Mouse (Mus musculus): ENCODE results near the gene Atp8a2.

Gene Atp8a2

DNA sequence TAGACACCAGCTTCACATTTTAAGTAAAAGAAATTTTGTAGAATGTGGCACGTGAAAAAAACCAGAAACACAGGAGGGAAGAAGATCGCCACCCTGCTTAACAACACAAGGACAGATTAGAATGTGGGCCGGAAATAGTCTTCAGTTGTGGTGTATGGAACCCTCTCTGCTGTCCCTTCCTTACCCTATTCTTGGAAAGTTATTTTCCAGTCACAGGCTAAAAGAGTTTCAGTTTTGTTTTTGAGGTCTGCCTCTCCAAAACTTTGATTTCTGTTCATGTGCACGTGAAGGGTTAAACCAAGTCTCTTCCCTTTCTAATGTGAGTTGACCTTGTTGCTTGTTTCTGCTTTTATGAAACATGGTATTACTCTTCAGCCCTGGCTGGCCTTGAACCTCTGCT lies 501.8 kb downstream of the Atp8a2 start:
- no peak for DNase-seq

DNA sequence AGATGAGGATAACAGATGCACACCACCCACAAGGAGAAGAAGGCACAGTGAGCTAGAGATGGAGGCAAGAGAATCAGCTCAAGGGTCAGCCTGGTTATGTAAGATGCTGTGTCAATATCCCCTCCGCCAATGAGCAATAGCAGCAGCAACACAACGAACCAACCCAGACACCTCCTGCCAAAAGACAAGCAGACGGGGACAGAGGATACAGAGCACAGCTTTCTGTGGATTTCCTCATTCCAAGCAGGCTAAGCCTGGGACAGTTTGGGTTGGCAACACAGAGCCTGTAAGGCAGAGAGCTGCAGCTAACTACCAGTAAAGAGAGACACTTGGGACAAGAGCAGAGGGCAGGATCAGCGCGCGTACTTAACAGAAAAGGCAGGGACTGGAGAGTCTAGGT lies 504.8 kb downstream of the Atp8a2 start:
- no peak for DNase-seq

DNA sequence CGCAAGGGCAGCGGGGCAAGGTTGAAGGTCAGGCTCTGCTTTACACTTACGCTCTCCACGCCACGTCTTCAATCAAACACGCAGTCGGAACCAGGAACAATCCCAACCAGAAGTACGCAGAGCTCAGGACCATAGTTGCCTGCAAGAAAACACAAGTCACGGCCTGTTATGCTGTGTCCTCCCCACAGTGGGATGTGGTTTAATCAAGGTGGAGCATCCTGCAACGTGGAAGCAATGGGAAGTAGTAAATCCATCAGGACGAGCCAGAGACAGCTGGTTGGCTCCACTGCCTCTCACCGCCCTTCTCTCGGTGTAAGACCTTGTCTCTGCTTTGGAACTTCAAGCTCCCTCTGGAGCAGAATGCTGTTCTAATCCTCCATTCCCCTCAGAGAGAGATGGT lies 505.6 kb downstream of the Atp8a2 start:
- no peak for DNase-seq

DNA sequence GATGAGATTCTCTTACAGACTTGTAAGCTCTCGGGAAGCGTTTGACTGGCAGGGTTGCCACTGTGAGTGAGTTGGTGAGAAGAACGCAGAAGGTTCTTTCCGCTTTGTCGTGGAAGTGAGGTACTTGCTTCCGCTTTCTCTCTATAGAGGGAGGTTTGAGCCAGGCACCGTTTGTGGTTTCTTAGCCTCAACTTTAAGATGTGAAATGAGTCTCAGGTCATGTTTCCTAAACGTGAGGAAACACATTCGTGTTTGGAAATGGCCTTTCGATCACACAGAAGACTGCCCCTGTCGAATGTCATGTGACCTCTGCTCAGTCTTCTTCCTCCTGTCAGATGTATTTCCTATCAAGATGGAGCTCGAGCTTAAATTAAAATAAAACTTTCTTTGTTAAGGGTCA lies 506.0 kb downstream of the Atp8a2 start:
- no peak for DNase-seq

DNA sequence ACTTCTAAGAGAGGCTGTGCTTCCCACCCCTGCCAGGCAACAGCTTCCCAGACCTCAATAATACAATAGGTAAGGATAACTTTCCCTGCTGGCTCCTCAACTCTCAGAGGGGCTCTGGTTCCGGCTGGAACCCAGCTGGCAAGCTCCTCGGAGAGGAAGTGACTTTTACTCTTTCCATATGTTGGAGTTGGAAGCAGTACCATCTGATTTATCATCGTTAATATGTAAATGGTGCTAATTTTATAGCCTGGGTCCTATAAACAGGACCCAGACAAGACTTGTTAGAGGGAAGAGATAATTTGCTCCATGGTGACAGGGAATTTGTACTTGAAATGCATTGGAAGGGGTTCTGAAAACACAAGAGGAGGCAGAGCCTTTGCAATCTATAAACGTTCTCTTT lies 507.4 kb downstream of the Atp8a2 start:
- DNase-seq = no peak

DNA sequence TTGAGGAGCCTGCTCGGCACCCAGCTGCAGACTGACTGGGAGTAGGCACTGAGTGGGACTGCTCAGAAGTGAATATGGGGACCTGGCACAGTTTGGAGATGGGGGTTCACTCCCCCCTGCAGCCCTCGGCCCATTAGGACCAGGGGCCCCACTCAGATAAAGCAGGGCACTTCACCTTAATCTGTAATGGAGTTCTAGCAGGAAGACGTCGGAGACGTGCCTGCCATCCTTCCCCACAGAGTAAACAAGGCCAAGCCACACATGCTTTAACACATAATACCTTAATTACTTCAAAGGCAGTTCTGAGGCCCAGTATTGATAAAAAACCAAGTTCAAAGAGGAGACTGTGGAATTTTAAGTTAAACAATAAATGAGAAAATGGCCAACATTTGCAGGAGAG lies 510.8 kb downstream of the Atp8a2 start:
- no peak for DNase-seq

DNA sequence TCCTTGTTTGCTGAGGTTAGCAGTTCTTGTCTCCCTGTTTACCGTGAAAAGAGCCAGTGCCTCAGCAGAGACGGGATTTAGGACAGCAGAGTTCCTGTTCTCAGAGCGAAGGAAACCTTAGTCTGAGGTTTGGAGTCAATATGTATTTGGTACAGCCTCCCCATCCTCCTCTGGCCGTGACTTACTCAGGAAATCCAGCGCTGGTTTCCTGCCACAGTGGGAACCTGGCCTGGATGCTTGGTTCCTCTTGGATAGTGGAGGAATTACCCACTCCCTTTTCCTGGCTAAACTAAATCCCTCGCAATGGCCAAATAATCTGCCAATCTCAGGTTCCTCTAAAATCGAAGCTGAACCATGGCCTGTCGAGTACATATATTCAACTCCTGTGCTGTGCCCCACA lies 511.6 kb downstream of the Atp8a2 start:
- DNase-seq = no peak

DNA sequence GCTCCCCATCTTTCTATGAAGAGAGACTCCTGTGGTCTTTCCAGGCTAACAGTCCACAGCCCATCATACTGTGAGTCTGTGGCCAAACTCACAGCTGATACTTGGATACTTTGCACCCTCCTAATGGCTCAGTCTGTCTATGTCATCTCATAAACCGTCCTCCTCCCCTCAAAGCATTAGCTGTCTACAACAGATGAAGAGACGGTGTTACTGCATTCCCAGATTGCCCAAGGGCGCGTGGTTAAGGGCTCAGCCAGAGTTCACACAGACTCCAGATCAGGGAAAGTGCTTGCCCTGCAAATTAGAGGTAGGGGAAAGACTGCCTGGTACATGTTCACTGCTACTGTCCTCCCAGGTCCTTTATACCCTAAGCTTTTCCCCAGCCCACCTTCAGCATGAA lies 515.1 kb downstream of the Atp8a2 start:
- no peak for DNase-seq

DNA sequence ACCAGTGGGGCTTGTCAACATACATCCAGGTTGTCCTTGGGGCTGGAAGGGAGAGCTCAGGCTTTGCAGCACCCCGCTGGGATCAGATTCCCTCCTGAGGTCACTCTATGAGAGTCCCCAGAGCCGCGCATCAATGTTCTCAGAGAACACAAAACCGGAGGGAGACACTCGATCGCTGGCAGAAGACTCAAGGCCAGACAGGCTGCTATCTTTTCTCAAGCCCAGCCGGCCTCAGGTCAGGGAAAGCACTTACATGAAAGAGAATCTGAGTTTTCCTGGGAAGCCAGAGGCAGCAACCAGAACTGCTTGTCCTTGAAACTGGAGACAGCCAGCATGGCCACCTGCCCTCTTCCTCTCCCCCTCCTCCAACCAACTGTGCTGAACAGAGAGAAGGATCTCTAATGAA lies 519.4 kb downstream of the Atp8a2 start:
- no peak for DNase-seq

DNA sequence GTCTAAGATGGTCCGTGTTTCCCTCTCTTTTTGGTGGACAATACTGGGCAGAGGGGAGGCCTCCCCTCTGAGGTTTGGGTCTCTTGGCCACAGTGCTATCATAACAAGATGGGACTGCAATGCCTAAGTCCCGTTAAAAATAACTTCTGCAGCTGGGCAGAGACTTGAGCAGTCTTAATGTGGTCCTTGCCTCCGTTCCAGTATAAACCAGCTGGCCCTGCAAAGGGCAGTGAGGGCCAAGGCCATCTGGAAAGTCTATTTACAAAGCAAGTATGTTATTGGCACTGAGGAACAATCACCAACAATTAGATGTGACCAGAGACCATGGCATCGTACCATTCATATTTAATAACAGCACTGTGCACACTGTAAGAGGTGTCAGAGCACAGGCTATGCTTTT lies 521.6 kb downstream of the Atp8a2 start:
- DNase-seq = no peak

DNA sequence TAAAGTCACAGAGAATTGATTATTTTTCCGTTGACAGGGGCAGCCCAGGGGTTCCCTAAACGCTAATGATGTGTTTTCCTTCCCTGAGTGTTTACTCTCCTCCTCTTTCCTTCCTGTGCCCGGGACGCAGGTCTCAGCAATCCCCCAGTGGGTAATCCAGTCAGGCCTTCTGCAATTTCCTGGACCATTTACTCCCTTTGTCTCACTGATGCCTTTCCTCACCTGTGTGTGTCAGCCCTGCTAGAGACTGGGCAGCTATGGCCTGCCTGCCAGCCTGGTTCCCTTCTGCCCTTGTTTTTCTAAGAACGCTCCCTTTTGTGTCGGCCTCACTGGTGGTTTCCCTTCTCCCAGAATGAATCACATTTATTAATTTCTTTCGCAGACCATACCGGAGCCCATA lies 522.4 kb downstream of the Atp8a2 start:
- DNase-seq = no peak

DNA sequence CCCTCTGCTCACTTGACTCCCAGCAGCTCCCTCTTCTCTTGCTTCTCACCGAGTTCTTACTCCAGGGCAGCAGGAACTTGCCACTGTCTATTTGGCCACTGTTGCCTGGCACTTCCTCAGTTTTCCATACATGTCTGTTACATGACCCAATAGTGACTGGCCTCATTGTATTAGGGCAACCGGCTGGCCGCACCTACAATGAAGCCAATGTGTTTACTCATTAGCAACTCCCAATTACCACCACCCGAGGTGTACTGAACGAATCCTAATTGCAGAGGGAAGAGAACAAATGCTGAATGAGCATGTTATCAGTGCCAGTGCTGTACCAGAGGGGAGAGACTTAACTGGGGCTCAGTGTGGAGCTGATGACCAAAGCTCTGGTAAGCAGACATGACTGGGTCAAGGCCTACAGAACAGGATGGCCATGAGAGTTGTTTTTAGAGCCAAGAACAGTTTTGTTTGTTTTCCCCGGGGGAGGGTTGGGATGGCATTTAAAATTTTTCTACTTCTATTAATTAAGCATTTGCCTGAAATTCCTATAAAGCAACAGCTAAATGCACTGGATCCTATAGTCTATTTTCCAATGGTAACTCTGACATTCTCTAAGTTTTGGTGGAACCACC lies 524.0 kb downstream of the Atp8a2 start:
- no peak for DNase-seq

DNA sequence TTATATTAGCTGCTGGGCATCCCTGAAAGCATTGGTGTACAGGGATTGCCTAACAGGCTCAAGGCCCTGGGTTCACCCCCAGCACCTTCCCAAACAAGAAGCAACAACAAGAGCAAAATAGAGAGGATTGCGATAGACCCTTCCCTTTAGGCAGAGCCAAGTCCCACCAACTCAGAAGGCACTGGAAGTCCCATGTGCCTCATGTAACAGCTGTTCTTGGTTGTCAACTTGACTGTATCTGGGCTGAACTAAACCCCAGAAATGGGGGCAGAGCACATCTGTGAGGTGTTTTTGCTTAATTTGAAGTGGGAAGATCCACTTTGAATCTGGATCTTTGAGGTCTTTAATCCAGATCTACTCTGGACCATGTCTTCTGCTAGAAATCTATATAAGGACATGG lies 539.9 kb downstream of the Atp8a2 start:
- no peak for DNase-seq

DNA sequence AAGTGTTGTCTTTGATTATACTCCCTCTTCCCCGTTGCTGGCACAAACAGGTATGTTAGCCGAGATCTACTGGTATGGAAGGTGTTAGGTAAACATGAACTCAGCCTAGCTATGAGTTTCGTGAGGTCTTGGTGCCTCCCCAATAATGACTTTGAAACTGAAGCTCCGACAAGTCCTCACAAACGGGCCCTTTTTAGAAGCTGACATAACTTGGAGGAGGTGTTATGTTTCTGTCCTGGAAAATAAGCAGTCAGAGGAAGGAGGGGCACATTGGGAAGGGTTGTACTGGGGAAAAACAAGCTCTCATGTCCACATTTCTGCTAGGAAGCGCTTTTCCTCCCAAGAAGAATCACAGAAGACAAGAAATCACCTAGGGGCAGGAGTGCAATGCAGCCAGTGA lies 540.4 kb downstream of the Atp8a2 start:
- DNase-seq = no peak

DNA sequence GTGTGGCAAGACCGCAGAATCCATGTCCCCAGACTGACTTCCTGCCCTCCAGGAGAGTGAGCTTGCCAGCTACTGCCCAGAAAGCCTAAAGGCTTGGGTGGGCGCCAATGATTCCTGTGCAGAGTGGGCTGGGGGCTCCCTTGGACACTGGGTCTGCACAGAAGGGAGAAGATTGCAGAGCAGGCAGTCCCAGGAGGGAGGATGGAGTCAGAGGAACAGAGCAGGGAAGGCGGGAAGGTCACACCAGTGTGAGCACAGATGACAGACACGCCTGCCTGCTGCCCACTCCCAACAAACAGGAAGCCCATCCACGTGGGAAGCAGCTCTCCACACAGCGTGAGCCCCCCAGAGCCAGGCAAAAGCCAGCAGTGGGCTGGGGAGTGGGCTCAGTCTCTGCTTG lies 547.6 kb downstream of the Atp8a2 start:
- no peak for DNase-seq

DNA sequence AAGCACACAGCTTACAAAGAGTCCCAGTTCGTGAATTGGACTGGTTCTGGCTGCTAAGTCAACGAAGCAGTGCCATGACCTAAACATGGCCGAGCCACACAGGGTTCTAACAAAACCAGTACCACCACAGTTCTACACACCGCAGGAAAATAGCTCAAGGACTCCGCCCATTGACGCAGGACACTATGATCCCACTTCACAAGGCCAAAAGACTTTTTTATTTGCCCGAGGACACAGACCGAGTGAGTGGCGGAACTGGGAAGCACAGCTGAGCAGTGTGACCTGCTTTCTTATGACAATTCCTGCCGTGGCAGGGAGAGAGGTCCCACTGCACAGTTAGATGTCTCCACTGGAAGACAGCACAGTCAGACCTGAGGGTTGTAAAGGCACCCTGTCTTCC lies 548.4 kb downstream of the Atp8a2 start:
- no peak for DNase-seq

DNA sequence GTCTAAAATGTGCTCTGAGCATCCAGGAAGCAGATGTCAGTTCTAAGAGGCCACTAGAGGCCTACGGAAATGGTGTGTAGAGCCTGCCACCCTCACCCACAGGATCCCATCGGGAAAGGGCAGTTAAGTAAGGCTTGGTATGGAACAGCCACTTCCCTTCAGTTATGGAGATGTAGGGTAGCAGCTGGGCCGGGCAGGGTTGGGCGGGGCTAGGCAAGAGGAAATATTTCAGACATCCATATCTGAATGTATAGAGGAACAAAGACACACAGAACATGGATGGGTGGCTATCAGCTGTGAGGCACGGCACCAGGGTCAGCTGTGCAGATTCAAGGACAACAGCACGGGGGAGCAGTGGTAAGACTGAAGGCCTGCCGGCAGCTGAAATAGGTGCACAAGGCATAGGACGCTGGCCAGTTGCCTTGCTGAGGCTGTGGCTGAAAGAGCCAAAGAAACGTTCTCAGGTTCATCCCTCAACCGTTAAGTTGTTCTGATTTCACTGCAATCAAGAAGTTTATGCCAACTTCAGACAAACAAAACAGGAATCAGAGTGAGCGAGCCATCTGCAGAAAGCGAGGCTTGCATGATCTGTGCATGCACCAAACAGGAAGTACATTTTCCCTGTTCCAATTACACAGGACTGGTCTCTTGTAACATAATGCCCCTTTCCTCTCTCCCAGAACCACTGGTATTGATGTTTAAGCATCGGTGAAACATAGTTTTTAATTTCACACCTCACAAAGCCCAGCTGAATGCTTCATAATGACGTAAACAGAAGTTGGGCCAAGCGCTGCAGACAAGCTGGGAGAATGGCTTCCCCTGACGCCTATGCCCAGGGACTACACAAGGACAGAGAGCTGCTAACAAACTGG lies 549.9 kb downstream of the Atp8a2 start:
- DNase-seq = no peak

DNA sequence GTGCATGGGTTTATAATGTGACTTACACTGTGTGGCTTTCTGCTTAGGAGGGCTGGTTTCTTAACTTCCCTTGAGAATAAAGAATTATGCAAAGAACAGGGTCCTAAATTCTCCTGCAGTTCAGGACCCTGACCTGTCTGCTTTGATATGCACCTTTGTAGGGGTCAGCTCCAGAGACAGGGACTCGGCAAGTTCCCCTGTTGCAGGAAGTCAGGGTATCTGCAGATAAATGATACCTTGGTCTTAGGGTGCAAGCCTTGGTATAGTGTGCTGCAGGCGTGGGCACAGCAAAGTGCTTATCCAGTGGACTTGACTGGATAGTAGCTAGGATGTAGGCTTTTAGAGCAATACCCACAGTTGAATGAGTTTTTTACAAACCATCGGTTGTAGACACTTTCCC lies 552.1 kb downstream of the Atp8a2 start:
- DNase-seq = no peak

DNA sequence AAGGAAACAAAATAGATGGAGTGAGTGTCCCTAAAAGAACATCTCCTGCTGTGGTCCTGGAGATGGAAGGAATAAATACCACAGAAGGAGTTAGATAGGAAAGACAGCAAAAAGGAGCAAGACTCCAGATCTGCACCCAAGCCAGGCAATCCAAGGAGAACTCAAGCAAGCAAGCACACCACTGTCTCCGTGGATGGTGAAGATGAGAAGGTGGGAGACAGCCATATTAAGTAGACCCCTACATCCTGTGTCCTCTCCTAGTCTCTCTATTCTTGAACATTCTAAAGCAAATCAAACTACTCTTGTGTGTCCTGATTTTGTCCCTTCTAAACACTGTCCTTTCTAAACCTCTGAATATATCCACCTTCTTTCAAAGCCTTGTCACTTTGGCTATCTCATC lies 552.8 kb downstream of the Atp8a2 start:
- DNase-seq = no peak

DNA sequence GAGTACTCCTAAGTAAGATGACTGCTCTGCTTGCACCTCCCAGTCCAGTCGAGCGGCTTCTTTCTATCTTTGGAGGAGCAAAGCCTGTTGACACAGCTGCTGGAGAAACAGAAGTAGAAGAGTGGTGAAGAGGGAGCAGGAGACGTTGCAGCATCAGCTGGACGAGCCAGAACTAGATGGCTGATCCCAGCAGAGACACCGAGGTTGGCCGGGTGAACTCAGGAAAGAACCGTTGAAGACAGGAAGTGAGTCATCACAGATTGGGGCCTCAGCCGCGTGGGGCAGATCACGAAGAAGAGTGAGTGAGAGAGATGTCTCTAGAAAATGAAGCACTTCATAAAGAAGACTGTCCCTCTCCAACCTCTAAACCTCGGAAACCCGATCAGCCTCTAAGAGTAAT lies 553.4 kb downstream of the Atp8a2 start:
- no peak for DNase-seq

DNA sequence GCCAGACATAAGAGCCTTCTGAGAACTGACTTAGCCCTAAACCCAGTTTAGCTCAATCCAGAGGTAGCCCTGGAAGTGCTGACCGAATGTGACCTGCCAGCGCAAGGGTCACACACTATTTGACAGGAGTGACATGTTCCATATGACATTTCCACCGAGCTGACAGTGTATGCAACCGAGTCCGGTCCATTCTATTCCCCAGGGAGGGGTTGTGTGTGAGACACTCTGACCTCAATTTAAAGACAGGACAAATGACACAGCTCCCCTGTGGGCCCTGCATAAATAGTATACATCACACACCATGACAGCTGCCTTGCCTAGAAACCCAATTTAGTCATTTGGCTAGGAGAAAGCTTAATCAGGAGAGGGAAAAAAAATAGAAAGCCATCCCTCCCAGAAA lies 555.1 kb downstream of the Atp8a2 start:
- DNase-seq = no peak

DNA sequence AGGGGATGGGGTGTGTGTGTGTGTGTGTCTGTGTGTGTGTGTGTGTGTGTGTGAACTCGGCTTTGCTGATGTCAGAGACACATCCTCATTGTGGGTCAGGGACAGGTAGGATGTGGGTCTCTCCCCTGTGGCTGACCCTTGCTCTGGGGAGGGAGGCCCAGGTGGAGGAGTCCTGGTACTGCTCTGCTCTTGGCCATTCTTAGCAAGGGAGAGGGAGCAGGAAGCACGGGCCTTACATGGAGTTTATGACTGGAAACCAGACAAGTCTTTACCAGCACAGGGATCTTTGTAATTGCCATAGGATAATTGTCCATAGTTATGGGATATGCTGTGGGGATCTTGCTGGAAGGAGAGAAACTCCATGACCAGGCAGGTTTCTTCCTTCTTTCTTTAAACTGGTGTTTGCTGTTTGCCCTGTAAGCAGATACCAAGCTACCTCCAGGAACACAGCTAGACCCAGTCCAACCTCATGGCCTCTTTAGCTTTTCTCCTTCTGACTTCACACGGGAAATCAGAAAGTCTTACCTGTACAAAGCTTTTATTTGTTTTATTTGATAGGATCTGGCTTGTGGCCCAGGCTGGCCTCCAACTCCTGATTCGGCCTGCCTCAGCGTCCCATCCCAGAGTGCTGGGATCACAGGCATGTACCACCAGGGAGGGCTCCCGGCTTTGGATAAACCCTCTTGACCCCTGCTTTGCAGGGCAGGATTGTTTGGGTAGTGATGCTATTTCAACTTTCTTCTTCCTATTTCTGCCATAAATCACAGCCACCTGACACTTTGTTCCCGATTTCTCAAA lies 557.9 kb downstream of the Atp8a2 start:
- DNase-seq = no peak

DNA sequence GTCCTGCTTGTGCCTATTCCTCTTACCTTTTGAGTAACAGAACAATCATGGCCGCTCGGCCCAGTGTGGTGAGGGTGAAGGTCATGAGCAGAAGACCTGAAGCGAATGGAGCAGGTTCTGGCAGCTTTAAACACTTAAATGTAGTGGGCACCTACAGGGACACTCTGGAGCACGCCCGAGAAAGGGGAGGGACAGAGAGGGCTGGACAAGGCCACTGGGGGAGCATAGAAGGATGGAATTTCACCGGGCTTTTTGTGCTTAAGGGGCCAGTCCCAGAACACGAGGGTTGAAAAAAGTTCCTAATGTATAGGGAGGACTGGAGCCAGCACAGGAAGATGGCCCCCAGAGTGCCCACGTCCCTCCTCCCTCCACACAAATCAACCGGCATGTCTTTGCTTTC lies 563.0 kb downstream of the Atp8a2 start:
- no peak for DNase-seq

DNA sequence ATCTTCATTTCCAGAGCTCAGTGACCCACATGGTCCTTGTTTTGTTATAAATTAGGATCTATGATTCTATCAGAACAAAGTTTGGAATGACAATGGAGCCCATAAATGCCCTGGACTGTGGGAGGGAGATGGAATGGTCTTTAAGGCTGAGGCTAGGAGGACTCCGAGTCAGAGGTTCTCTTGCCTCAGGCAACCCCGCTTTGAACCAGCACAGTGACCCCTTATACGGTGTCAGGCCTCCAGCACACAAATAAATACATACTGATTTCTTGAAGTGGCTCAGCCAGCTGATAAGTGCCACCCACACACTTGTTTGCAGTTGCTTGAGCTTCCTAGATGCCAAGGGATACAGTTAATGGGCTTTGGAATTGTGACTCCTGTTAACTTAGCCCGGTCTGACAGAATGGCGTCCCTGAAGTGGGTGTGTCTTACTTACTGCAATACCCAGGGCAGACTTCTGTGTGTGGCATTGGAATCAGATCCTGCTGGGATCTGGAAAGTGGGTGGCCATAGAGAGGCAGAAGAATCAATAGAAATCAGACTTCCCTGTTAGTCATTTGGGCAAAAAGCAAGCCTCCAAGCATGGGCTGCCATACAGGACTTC lies 563.6 kb downstream of the Atp8a2 start:
- DNase-seq = no peak

Measured in cerebellum, adult 9-11 months (tissue).